Mouse (Mus musculus): Measurements from ENCODE around the gene Morn5.

DNA sequence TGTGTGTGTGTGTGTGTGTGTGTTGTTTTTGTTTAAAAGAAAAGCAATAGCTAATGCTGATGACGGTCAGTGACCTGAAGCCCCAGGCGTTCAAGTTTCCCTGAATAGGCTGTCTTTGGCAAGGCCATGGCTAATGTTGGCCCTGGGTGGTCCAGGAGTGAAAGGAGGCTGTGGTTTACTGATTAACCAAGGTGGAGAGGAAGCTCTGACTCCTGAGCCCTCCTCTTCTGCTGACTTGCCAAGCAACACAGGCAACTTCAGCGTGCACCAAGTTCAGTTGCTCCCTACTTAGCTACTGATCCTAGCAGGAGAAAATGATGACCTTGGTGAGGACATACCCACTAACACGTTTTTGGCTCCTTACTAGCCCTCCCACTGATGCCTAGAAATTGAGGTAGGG, 43.5 kb downstream of the Morn5 start:
- TF ChIP-seq CTCF (IDR thresholded peaks at IDR 0.05; ENCODE audit: low read depth) = no peak
- TF ChIP-seq EP300 (optimal IDR thresholded peaks at IDR 0.05) = no peak
